Mouse (Mus musculus): ENCODE results near the gene Gm5475. TPM values are rescaled to one million over a fixed set of nuclear protein-coding genes. Genes with fewer than 3 reads are reported as not detected.

The Gm5475 gene
- polyA plus RNA-seq, 1 experiment, result not detected

DNA sequence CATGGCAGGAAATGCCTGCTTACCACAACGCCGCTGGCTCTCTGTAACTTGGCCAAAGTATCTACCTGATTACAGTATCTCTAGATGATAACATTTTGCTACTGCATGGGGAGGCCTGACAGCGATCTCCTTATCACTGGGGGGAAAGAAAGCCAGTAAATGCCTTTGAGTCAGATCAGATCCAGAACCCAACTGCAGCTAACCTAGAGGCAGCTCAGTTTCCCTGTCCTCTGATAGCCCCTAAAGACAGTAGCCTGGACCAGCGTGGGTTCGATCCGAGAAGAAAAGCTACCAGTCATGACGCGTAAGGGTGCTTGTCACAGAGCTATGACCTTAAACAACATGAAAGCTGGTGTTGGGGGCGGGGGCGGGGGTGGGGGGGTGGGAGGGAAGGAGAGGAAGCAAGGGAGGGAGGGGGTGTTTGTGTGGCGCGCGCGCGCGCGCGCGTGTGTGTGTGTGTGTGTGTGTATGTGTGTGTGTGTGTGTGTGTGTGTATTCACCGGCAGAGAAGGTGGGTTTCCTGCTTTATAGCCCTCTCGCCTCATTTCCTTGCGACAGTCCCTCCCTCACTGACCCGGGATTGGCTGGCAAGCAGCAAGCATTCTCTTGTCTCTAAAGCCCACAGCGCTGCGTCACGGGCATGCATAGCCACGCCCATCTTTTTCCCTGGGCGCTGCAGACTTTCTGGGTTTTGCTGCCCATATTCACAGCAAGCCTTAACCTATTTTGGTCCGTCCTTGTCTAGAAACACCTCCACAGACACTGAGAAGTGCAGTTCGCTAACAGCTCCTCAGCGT is 21.4 kb downstream of the Gm5475 start:
- Histone ChIP-seq H3K27me3 (replicated peaks) (peaks cover 2% of the 10 kb centered on the region), H3K4me1 (peaks cover 35% of the 10 kb centered on the region), H3K4me3 (replicated peaks) (peak overlapping the region; percentile 92), H3K36me3 (replicated peaks; ENCODE audit: low read length) (no peaks in the 10 kb centered on the region), H3K9me3 (no peaks in the 10 kb centered on the region)
- TF ChIP-seq GATA1 (IDR thresholded peaks at IDR 0.05; ENCODE audit: borderline replicate concordance, low read length) (no peak), FLI1 (IDR thresholded peaks at IDR 0.05; ENCODE audit: low read length) (no peak)

DNA sequence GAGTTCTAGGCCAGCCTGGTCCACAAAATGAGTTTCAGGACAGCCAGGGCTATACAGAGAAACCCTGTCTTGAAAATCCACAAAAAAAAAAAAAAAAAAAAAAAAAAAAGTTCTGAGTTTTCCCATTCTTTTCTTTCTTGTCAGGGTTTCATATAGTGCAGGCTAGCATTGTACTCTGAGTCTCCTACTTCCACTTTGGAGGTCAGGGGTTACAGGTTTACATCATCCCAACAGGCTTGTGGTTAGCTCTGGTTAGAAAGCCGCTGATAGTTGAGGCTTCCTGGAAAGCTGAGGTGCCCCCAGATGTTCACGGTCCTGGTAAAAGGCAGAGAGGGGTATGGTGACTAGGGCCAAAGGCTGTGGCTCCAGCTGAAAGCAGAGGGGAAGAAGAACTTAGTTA is 24.9 kb downstream of the Gm5475 start:
- Histone ChIP-seq H3K9me3 (no peaks in the 10 kb centered on the region), H3K4me1 (peaks cover 33% of the 10 kb centered on the region), H3K4me3 (replicated peaks) (no peak overlapping the region), H3K36me3 (replicated peaks; ENCODE audit: low read length) (no peaks in the 10 kb centered on the region), H3K27me3 (replicated peaks) (peaks cover 4% of the 10 kb centered on the region)
- TF ChIP-seq FLI1 (IDR thresholded peaks at IDR 0.05; ENCODE audit: low read length), result no peak
- TF ChIP-seq GATA1 (IDR thresholded peaks at IDR 0.05; ENCODE audit: borderline replicate concordance, low read length), result no peak

DNA sequence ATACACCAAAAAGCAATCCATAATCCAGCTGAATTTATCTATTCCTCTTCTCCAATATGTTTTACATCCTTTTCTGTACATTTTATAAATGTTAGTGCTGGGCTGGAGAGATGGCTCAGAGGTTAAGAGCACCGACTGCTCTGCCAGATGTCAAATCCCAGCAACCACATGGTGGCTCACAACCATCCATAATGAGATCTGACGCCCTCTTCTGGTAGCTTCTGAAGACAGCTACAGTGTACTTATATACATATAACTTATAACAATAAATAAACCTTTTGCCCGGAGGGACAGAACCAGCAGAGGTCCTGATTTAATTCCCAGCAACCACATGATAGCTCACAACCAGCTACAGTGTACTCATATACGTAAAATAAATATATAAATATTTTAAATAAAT is 26.6 kb downstream of the Gm5475 start:
- TF ChIP-seq FLI1 (IDR thresholded peaks at IDR 0.05; ENCODE audit: low read length), result no peak
- no peak for TF ChIP-seq GATA1 (IDR thresholded peaks at IDR 0.05; ENCODE audit: borderline replicate concordance, low read length)
- Histone ChIP-seq H3K4me1 (peaks cover 28% of the 10 kb centered on the region), H3K4me3 (replicated peaks) (no peak overlapping the region), H3K36me3 (replicated peaks; ENCODE audit: low read length) (no peaks in the 10 kb centered on the region), H3K9me3 (no peaks in the 10 kb centered on the region), H3K27me3 (replicated peaks) (peaks cover 6% of the 10 kb centered on the region)

DNA sequence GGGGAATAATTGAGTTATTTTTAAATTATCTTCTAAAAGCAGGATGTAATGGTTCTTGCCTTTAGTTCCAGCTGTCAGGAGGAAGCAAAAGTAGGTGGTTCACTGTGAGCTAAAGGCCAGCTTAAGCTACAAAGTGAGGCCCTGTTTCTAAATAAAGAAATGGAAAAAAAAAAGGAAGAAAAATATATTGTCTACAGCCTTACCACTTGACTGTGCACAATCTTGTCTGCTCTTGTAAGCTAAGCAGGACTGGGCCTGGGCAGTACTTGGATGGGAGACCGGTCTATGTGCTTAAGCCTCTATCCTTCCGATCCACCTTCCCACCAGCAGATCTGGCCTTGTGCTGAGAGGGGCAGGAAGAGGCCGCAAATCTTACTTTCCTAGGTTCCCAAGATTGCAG is 27.5 kb downstream of the Gm5475 start:
- Histone ChIP-seq H3K9me3 (no peaks in the 10 kb centered on the region), H3K36me3 (replicated peaks; ENCODE audit: low read length) (no peaks in the 10 kb centered on the region), H3K27me3 (replicated peaks) (peaks cover 6% of the 10 kb centered on the region), H3K4me1 (peaks cover 19% of the 10 kb centered on the region), H3K4me3 (replicated peaks) (no peak overlapping the region)
- no peak for TF ChIP-seq FLI1 (IDR thresholded peaks at IDR 0.05; ENCODE audit: low read length)
- TF ChIP-seq GATA1 (IDR thresholded peaks at IDR 0.05; ENCODE audit: borderline replicate concordance, low read length), result no peak

DNA sequence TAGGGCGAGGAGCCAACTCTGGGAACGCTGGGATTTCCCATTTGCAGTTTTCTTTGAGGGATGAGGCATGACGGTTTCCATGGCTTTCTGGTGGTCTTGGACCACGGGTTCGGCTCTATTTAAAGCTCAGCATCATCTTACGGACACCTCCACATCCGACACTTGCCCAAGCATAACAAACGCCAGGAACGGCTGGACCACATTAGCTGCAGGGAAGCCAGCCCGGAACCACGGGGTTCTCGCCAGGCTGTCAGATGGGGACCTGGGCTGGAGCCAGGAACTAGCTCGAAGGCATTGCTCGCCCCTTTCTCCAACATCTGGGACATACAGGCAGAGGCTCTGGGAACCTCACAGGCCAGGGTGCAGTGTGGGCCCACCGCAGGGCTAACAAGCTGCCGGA is 29.3 kb downstream of the Gm5475 start:
- Histone ChIP-seq H3K4me3 (replicated peaks) (no peak overlapping the region), H3K27me3 (replicated peaks) (peaks cover 6% of the 10 kb centered on the region), H3K36me3 (replicated peaks; ENCODE audit: low read length) (no peaks in the 10 kb centered on the region), H3K9me3 (no peaks in the 10 kb centered on the region), H3K4me1 (peaks cover 19% of the 10 kb centered on the region)
- TF ChIP-seq FLI1 (IDR thresholded peaks at IDR 0.05; ENCODE audit: low read length) (no peak), GATA1 (IDR thresholded peaks at IDR 0.05; ENCODE audit: borderline replicate concordance, low read length) (no peak)

DNA sequence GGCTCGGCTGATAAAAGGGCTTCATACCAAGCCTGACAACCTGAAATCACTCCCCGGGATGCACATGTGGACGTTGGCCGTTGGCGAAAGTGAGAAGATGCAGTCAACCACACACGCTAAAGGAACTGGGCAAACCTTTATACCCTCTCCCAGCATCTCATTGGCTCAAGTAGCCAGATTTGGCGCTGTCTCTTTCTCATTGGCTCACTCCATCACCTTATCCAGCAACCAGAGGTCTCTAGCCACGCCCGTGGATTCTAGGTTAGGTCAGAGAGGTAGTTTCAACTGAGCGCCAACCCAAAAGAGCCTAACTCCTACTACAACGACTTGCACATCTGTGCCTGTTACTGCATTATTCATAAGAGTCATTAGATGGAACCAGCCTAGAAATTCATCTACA is 30.5 kb downstream of the Gm5475 start:
- TF ChIP-seq GATA1 (IDR thresholded peaks at IDR 0.05; ENCODE audit: borderline replicate concordance, low read length), result no peak
- TF ChIP-seq FLI1 (IDR thresholded peaks at IDR 0.05; ENCODE audit: low read length), result no peak
- Histone ChIP-seq H3K4me3 (replicated peaks) (no peak overlapping the region), H3K36me3 (replicated peaks; ENCODE audit: low read length) (no peaks in the 10 kb centered on the region), H3K9me3 (no peaks in the 10 kb centered on the region), H3K27me3 (replicated peaks) (peaks cover 7% of the 10 kb centered on the region), H3K4me1 (peaks cover 18% of the 10 kb centered on the region)

DNA sequence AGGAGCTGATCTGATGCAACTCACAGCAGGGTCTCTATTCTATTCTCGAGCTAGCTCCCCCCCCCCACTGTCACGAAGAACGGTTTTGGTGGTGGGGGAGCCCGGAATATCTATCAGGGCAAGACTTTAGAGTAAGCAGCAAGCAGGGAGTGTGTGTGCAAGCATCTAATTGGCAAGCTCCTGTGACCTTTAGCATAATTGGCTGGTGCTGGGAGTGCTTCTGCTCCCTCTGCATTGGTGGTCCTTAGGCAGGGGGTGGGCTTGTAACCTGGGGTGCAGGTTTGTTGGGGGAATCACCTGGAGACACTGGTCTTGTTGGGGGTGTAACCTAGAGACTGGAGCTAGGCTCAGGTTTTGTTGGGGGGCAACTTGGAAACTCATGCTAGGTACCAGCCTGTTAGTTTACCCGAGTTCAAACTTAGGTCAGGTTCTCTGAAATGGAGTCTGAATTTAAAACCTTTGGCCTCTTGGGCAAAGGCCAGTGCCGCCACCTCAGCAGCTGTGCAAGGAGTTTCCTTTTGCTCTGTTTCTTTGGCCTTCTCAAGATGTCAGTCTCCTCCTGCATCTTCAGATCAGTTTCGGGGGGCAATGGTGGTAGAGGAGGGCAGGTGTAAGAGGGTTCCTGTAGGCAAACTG is 34.5 kb downstream of the Gm5475 start:
- Histone ChIP-seq H3K4me3 (replicated peaks) (no peak overlapping the region), H3K27me3 (replicated peaks) (peaks cover 5% of the 10 kb centered on the region), H3K4me1 (peaks cover 28% of the 10 kb centered on the region), H3K9me3 (no peaks in the 10 kb centered on the region), H3K36me3 (replicated peaks; ENCODE audit: low read length) (no peaks in the 10 kb centered on the region)
- no peak for TF ChIP-seq FLI1 (IDR thresholded peaks at IDR 0.05; ENCODE audit: low read length)
- no peak for TF ChIP-seq GATA1 (IDR thresholded peaks at IDR 0.05; ENCODE audit: borderline replicate concordance, low read length)

DNA sequence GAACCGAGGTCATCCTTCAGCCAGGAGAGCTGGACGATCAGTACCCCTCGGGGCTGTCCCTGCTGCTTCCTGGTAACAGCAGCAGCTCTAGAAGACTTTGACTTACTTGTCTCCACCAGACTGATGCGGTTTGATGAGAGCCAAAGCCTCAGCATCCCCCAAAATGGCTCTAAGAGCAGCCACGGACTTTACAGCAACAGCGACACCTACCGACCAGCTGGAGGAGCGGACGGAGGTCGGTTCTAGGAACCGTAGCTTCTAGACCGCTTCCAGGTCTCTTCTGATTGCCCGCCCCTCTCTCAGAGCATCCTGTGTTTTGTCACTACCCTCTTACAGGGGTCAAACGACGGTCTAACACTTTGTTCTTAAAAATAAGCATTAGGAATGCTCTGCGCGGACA is 35.4 kb downstream of the Gm5475 start:
- H3K9me3 ChIP-seq, result no peaks in the 10 kb centered on the region
- TF ChIP-seq GATA1 (IDR thresholded peaks at IDR 0.05; ENCODE audit: borderline replicate concordance, low read length), result no peak
- TF ChIP-seq FLI1 (IDR thresholded peaks at IDR 0.05; ENCODE audit: low read length), result no peak
- H3K4me3 ChIP-seq (replicated peaks), result peak overlapping the region; percentile 86

DNA sequence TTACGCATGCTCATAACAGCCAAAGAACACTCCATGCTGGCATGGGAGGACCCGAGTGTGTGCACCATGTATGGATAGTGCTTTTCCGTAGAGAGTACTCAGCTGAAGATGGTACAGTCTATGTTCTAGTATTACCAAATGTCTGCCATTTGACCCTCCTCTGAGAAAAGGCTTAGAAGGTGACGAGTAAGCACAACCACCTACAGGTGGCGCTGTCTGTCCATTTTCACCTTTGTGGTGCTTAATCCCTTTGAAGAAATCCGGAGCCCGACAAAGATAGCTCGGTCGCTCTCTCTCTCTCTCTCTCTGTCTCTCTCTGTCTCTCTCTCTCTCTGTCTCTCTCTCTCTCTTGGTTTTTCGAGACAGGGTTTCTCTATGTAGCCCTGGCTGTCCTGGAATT is 36.1 kb downstream of the Gm5475 start:
- Histone ChIP-seq H3K36me3 (replicated peaks; ENCODE audit: low read length) (no peaks in the 10 kb centered on the region), H3K4me3 (replicated peaks) (peak overlapping the region; percentile 7), H3K27me3 (replicated peaks) (peaks cover 3% of the 10 kb centered on the region), H3K4me1 (peaks cover 44% of the 10 kb centered on the region), H3K9me3 (no peaks in the 10 kb centered on the region)
- TF ChIP-seq FLI1 (IDR thresholded peaks at IDR 0.05; ENCODE audit: low read length) (no peak), GATA1 (IDR thresholded peaks at IDR 0.05; ENCODE audit: borderline replicate concordance, low read length) (no peak)

More for the DNA sequence above, 35.4 kb downstream of the Gm5475 start:
- Histone ChIP-seq H3K27me3 (replicated peaks) (peaks cover 5% of the 10 kb centered on the region), H3K4me1 (peaks cover 37% of the 10 kb centered on the region), H3K36me3 (replicated peaks; ENCODE audit: low read length) (no peaks in the 10 kb centered on the region)

DNA sequence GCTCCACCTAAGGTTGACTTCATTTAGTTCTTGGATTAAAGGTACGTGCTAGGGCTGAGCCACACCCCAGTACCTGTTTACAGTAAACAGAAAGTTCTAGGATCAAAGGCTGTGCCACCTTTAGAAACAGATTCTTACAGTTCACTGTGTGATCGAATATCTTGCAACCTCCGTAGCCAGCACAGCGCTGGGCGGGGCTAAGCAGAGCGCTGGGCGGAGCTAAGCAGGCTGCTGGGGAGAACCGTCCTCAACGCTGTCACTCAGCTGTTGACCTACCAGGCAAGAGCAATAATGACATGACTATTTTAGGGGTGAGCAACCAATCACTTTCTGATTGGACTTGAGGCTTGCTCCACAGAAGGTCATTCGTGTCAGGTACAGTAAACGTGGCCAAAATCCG is 39.0 kb downstream of the Gm5475 start:
- H3K9me3 ChIP-seq, result no peaks in the 10 kb centered on the region
- peaks cover 3% of the 10 kb centered on the region for H3K27me3 ChIP-seq (replicated peaks)
- H3K4me3 ChIP-seq (replicated peaks), result peak overlapping the region; percentile 81
- peaks cover 50% of the 10 kb centered on the region for H3K4me1 ChIP-seq
- no peak for TF ChIP-seq FLI1 (IDR thresholded peaks at IDR 0.05; ENCODE audit: low read length)
- TF ChIP-seq GATA1 (IDR thresholded peaks at IDR 0.05; ENCODE audit: borderline replicate concordance, low read length), result no peak
- H3K36me3 ChIP-seq (replicated peaks; ENCODE audit: low read length), result no peaks in the 10 kb centered on the region
